Mouse (Mus musculus): Measurements from ENCODE around the gene Dnajc30. TPM values are rescaled to one million over a fixed set of nuclear protein-coding genes. Genes with fewer than 3 reads are reported as not detected.
A peak's percentile ranks its signal among the peaks of the same experiment; 100 is the strongest.

Dnajc30 gene
- polyA plus RNA-seq (2016; fragmentation: Nextera tagmentation; extraction: Ambion mirVana), result 24.5 and 30.4 TPM in 2 replicates

GRCm38 (mm10) chr5:135063629-135064381, at the start of gene Dnajc30:
Gene Dnajc30, plus strand, starts transcription at chr5:135064202.
- H3K27ac ChIP-seq, result peak within 1 kb of the TSS; percentile 85
- under 1% methylated on average over 52 of the region's 52 CpGs for WGBS
- H3K36me3 ChIP-seq, result peaks cover 67% of the 10 kb centered on the region

GRCm38 (mm10) chr5:135015497-135015896, 48.5 kb upstream of the Dnajc30 start:
- 15% methylated on average over 7 of the region's 7 CpGs for WGBS

More at GRCm38 (mm10) chr5:135063629-135064381, at the start of gene Dnajc30:
- Histone ChIP-seq H3K9me3 (no peaks in the 10 kb centered on the region), H3K27me3 (ENCODE audit: insufficient read depth, poor library complexity, severe bottlenecking) (no peaks in the 10 kb centered on the region), H3K4me3 (peak within 1 kb of the TSS; percentile 84), H3K4me1 (replicated peaks) (peaks cover 28% of the 10 kb centered on the region)
- peak; percentile 97 for DNase-seq (ENCODE audit: low spot score)

GRCm38 (mm10) chr5:135016224-135016759, 47.7 kb upstream of the Dnajc30 start:
- WGBS, result 56% methylated on average over 4 of the region's 4 CpGs
- no peak for DNase-seq (ENCODE audit: low spot score)
- H3K27ac ChIP-seq, result no peak overlapping the region
- no peak overlapping the region for H3K4me3 ChIP-seq
- peaks cover 30% of the 10 kb centered on the region for H3K4me1 ChIP-seq (replicated peaks)
- no peaks in the 10 kb centered on the region for H3K36me3 ChIP-seq
- no peaks in the 10 kb centered on the region for H3K9me3 ChIP-seq
- peaks cover 14% of the 10 kb centered on the region for H3K27me3 ChIP-seq (ENCODE audit: insufficient read depth, poor library complexity, severe bottlenecking)

More at GRCm38 (mm10) chr5:135015497-135015896, 48.5 kb upstream of the Dnajc30 start:
- peak; percentile 80 for DNase-seq (ENCODE audit: low spot score)
- H3K27me3 ChIP-seq (ENCODE audit: insufficient read depth, poor library complexity, severe bottlenecking), result peaks cover 15% of the 10 kb centered on the region
- no peak overlapping the region for H3K27ac ChIP-seq
- no peaks in the 10 kb centered on the region for H3K36me3 ChIP-seq
- H3K9me3 ChIP-seq, result no peaks in the 10 kb centered on the region
- no peak overlapping the region for H3K4me3 ChIP-seq
- H3K4me1 ChIP-seq (replicated peaks), result peaks cover 38% of the 10 kb centered on the region

- Histone ChIP-seq H3K27ac (no peak overlapping the region), H3K9me3 (no peaks in the 10 kb centered on the region), H3K4me3 (no peak overlapping the region), H3K27me3 (ENCODE audit: insufficient read depth, poor library complexity, severe bottlenecking) (peaks cover 17% of the 10 kb centered on the region; the same call in 1 of the 2 replicates), H3K4me1 (replicated peaks) (peaks cover 37% of the 10 kb centered on the region), H3K36me3 (no peaks in the 10 kb centered on the region)
- WGBS, result 81% methylated on average over 6 of the region's 6 CpGs
- DNase-seq (ENCODE audit: low spot score), result no peak
Measured at GRCm38 (mm10) chr5:135021814-135022213, 42.2 kb upstream of the Dnajc30 start.

GRCm38 (mm10) chr5:135023344-135024173, 40.4 kb upstream of the Dnajc30 start, which contains the start of gene Stx1a:
Gene Stx1a, plus strand, starts transcription at chr5:135023482.
- WGBS, result 1% methylated on average over 61 of the region's 61 CpGs
- H3K27me3 ChIP-seq (ENCODE audit: insufficient read depth, poor library complexity, severe bottlenecking), result peaks cover 17% of the 10 kb centered on the region; the same call in 1 of the 2 replicates
- DNase-seq (ENCODE audit: low spot score), result peak; percentile 91
- peak within 1 kb of the TSS; percentile 88 for H3K4me3 ChIP-seq
- H3K27ac ChIP-seq, result peak within 1 kb of the TSS; percentile 90
- no peaks in the 10 kb centered on the region for H3K9me3 ChIP-seq
- peaks cover 41% of the 10 kb centered on the region for H3K4me1 ChIP-seq (replicated peaks)
- no peaks in the 10 kb centered on the region for H3K36me3 ChIP-seq

- H3K4me3 ChIP-seq, result peak overlapping the region; percentile 88
- no peaks in the 10 kb centered on the region for H3K36me3 ChIP-seq
- H3K27ac ChIP-seq, result no peak overlapping the region
- H3K9me3 ChIP-seq, result no peaks in the 10 kb centered on the region
- peaks cover 53% of the 10 kb centered on the region for H3K4me1 ChIP-seq (replicated peaks)
- WGBS, result 80% methylated on average over 11 of the region's 11 CpGs
- peaks cover 17% of the 10 kb centered on the region; the same call in 1 of the 2 replicates for H3K27me3 ChIP-seq (ENCODE audit: insufficient read depth, poor library complexity, severe bottlenecking)
- no peak for DNase-seq (ENCODE audit: low spot score)
Measured at GRCm38 (mm10) chr5:135024665-135025224, 39.3 kb upstream of the Dnajc30 start.

GRCm38 (mm10) chr5:135025899-135026298, 38.1 kb upstream of the Dnajc30 start:
- Histone ChIP-seq H3K27ac (no peak overlapping the region), H3K9me3 (no peaks in the 10 kb centered on the region), H3K27me3 (ENCODE audit: insufficient read depth, poor library complexity, severe bottlenecking) (peaks cover 17% of the 10 kb centered on the region; the same call in 1 of the 2 replicates), H3K4me1 (replicated peaks) (peaks cover 55% of the 10 kb centered on the region), H3K4me3 (peak overlapping the region; percentile 24; the same call in 1 of the 2 replicates), H3K36me3 (no peaks in the 10 kb centered on the region)
- 22% methylated on average over 7 of the region's 7 CpGs for WGBS
- DNase-seq (ENCODE audit: low spot score), result no peak

- WGBS, result 48% methylated on average over 18 of the region's 18 CpGs
- Histone ChIP-seq H3K4me3 (no peak overlapping the region), H3K4me1 (replicated peaks) (peaks cover 38% of the 10 kb centered on the region), H3K9me3 (peaks cover 6% of the 10 kb centered on the region; the same call in 1 of the 2 replicates), H3K27ac (0 out of 2 replicates have a peak overlapping the region, but pooled peaks have one; percentile 31), H3K36me3 (0 out of 2 replicates have a peak, but pooled peaks cover under 1% of the 10 kb centered on the region), H3K27me3 (ENCODE audit: insufficient read depth, poor library complexity, severe bottlenecking) (peaks cover 13% of the 10 kb centered on the region; the same call in 1 of the 2 replicates)
- DNase-seq (ENCODE audit: low spot score), result no peak
Measured at GRCm38 (mm10) chr5:135029007-135029854, 34.8 kb upstream of the Dnajc30 start.

GRCm38 (mm10) chr5:135032581-135032980, 31.4 kb upstream of the Dnajc30 start:
- WGBS, result 96% methylated on average over 5 of the region's 5 CpGs
- H3K36me3 ChIP-seq, result peaks cover 12% of the 10 kb centered on the region
- no peak overlapping the region for H3K27ac ChIP-seq

GRCm38 (mm10) chr5:135034593-135034992, 29.4 kb upstream of the Dnajc30 start:
- DNase-seq (ENCODE audit: low spot score), result no peak
- 98% methylated on average over 2 of the region's 2 CpGs for WGBS
- peaks cover 12% of the 10 kb centered on the region; the same call in 1 of the 2 replicates for H3K9me3 ChIP-seq

More at GRCm38 (mm10) chr5:135032581-135032980, 31.4 kb upstream of the Dnajc30 start:
- DNase-seq (ENCODE audit: low spot score), result no peak
- peaks cover 16% of the 10 kb centered on the region for H3K4me1 ChIP-seq (replicated peaks)
- no peaks in the 10 kb centered on the region for H3K27me3 ChIP-seq (ENCODE audit: insufficient read depth, poor library complexity, severe bottlenecking)
- H3K9me3 ChIP-seq, result peaks cover 12% of the 10 kb centered on the region; the same call in 1 of the 2 replicates
- H3K4me3 ChIP-seq, result no peak overlapping the region

GRCm38 (mm10) chr5:135035608-135036359, 28.2 kb upstream of the Dnajc30 start:
- no peak for DNase-seq (ENCODE audit: low spot score)
- H3K4me1 ChIP-seq (replicated peaks), result peaks cover 18% of the 10 kb centered on the region
- H3K9me3 ChIP-seq, result peaks cover 12% of the 10 kb centered on the region; the same call in 1 of the 2 replicates
- H3K27ac ChIP-seq, result no peak overlapping the region
- WGBS, result 63% methylated on average over 18 of the region's 18 CpGs
- peaks cover 34% of the 10 kb centered on the region for H3K36me3 ChIP-seq
- no peaks in the 10 kb centered on the region for H3K27me3 ChIP-seq (ENCODE audit: insufficient read depth, poor library complexity, severe bottlenecking)
- H3K4me3 ChIP-seq, result no peak overlapping the region

More at GRCm38 (mm10) chr5:135034593-135034992, 29.4 kb upstream of the Dnajc30 start:
- Histone ChIP-seq H3K36me3 (peaks cover 29% of the 10 kb centered on the region), H3K27me3 (ENCODE audit: insufficient read depth, poor library complexity, severe bottlenecking) (no peaks in the 10 kb centered on the region), H3K4me3 (no peak overlapping the region), H3K27ac (no peak overlapping the region), H3K4me1 (replicated peaks) (peaks cover 9% of the 10 kb centered on the region)

Data from hindbrain, embryonic 10.5 days (tissue).